Mouse (Mus musculus) testis, adult 2 months (tissue): Measurements from ENCODE around the gene Eif2ak4.

ENCODE experiments used
- CTCF ChIP-seq: fragments of 200-500 bp; IDR thresholded peaks from 2 replicates; pipeline ENCODE4 v1.5.1; 2012; ENCODE audit warnings: low read depth, mild to moderate bottlenecking, inconsistent platforms, low read length, moderate library complexity; ENCODE audit not compliant: control insufficient read depth, insufficient read depth, insufficient replicate concordance
- POLR2A ChIP-seq: fragments of 200-500 bp; IDR thresholded peaks from 2 replicates; pipeline ENCODE4 v1.6.1; 2012; ENCODE audit warnings: low read depth, mild to moderate bottlenecking, inconsistent platforms, low read length, moderate library complexity; ENCODE audit not compliant: control insufficient read depth

GRCm38 (mm10) chr2:118465894-118466293 is 77.5 kb downstream of the Eif2ak4 start:
- TF ChIP-seq POLR2A: no peak
- TF ChIP-seq CTCF: no peak
